Mouse (Mus musculus): ENCODE data around the gene Klrg2. TPM values are rescaled to one million over a fixed set of nuclear protein-coding genes. Genes with fewer than 3 reads are reported as not detected.
A peak's percentile ranks its signal among the peaks of the same experiment; 100 is the strongest.
"Not testable (repeated sequence)": the region's sequence is repeated elsewhere in the genome, so short reads cannot be mapped to it uniquely, and the experiment has no call there.

Klrg2 gene
- 0.07 and 0.12 TPM in 2 replicates for polyA plus RNA-seq (2012; rRNA removed)

GRCm38 (mm10) chr6:38636852-38637618, at the start of gene Klrg2:
Klrg2 (minus strand) TSS chr6:38637242.
- WGBS: 3% methylated on average over 57 of the region's 60 CpGs
- H3K4me1 ChIP-seq (ENCODE audit: control insufficient read depth, insufficient read depth, insufficient read length): peaks cover 7% of the 10 kb centered on the region; the same call in 1 of the 2 replicates
- no peak within 1 kb of the TSS for H3K27ac ChIP-seq (ENCODE audit: insufficient read depth, low read length)
- no peak for TF ChIP-seq POLR2A (IDR thresholded peaks at IDR 0.05; ENCODE audit: low read depth, low read length)
- TF ChIP-seq CTCF (IDR thresholded peaks at IDR 0.05; ENCODE audit: extremely low read depth, insufficient read depth, insufficient read length, insufficient replicate concordance): no peak
- DNase-seq (ENCODE audit: low read depth in 1 of 2, low spot score in 2 of 2): no peak
- no peaks in the 10 kb centered on the region for H3K36me3 ChIP-seq (ENCODE audit: control insufficient read depth, insufficient read depth, low read length)
- H3K4me3 ChIP-seq (ENCODE audit: extremely low read depth, insufficient read depth, insufficient read length): peak within 1 kb of the TSS; percentile 25; the same call in 1 of the 2 replicates
- H3K27me3 ChIP-seq (ENCODE audit: control insufficient read depth, insufficient read depth, low read length): peaks cover 18% of the 10 kb centered on the region

GRCm38 (mm10) chr6:38682532-38682931, 45.5 kb upstream of the Klrg2 start:
- Histone ChIP-seq H3K36me3 (ENCODE audit: control insufficient read depth, insufficient read depth, low read length) (no peaks in the 10 kb centered on the region), H3K27ac (ENCODE audit: insufficient read depth, low read length) (no peak overlapping the region), H3K4me3 (ENCODE audit: extremely low read depth, insufficient read depth, insufficient read length) (no peak overlapping the region), H3K27me3 (ENCODE audit: control insufficient read depth, insufficient read depth, low read length) (no peaks in the 10 kb centered on the region), H3K4me1 (ENCODE audit: control insufficient read depth, insufficient read depth, insufficient read length) (no peaks in the 10 kb centered on the region)
- WGBS: 84% methylated on average over 2 of the region's 2 CpGs
- no peak for DNase-seq (ENCODE audit: low read depth in 1 of 2, low spot score in 2 of 2)
- TF ChIP-seq CTCF (IDR thresholded peaks at IDR 0.05; ENCODE audit: extremely low read depth, insufficient read depth, insufficient read length, insufficient replicate concordance): no peak
- TF ChIP-seq POLR2A (IDR thresholded peaks at IDR 0.05; ENCODE audit: low read depth, low read length): no peak

- no peaks in the 10 kb centered on the region for H3K36me3 ChIP-seq (ENCODE audit: control insufficient read depth, insufficient read depth, low read length)
- H3K4me1 ChIP-seq (ENCODE audit: control insufficient read depth, insufficient read depth, insufficient read length): no peaks in the 10 kb centered on the region
- TF ChIP-seq CTCF (IDR thresholded peaks at IDR 0.05; ENCODE audit: extremely low read depth, insufficient read depth, insufficient read length, insufficient replicate concordance) (no peak), POLR2A (IDR thresholded peaks at IDR 0.05; ENCODE audit: low read depth, low read length) (no peak)
- DNase-seq (ENCODE audit: low read depth in 1 of 2, low spot score in 2 of 2): no peak
- H3K4me3 ChIP-seq (ENCODE audit: extremely low read depth, insufficient read depth, insufficient read length): no peak overlapping the region
- H3K27ac ChIP-seq (ENCODE audit: insufficient read depth, low read length): no peak overlapping the region
- H3K27me3 ChIP-seq (ENCODE audit: control insufficient read depth, insufficient read depth, low read length): no peaks in the 10 kb centered on the region
- 77% methylated on average over 9 of the region's 9 CpGs for WGBS
Measured at GRCm38 (mm10) chr6:38677629-38678028, 40.6 kb upstream of the Klrg2 start.

- no peaks in the 10 kb centered on the region for H3K4me1 ChIP-seq (ENCODE audit: control insufficient read depth, insufficient read depth, insufficient read length)
- DNase-seq (ENCODE audit: low read depth in 1 of 2, low spot score in 2 of 2): no peak
- no peak for TF ChIP-seq CTCF (IDR thresholded peaks at IDR 0.05; ENCODE audit: extremely low read depth, insufficient read depth, insufficient read length, insufficient replicate concordance)
- no peak for TF ChIP-seq POLR2A (IDR thresholded peaks at IDR 0.05; ENCODE audit: low read depth, low read length)
- WGBS: 73% methylated on average over 14 of the region's 14 CpGs
- H3K27ac ChIP-seq (ENCODE audit: insufficient read depth, low read length): no peak overlapping the region
- H3K4me3 ChIP-seq (ENCODE audit: extremely low read depth, insufficient read depth, insufficient read length): no peak overlapping the region
- H3K27me3 ChIP-seq (ENCODE audit: control insufficient read depth, insufficient read depth, low read length): no peaks in the 10 kb centered on the region
- no peaks in the 10 kb centered on the region for H3K36me3 ChIP-seq (ENCODE audit: control insufficient read depth, insufficient read depth, low read length)
Measured at GRCm38 (mm10) chr6:38676723-38677122, 39.7 kb upstream of the Klrg2 start.

GRCm38 (mm10) chr6:38676217-38676616, 39.2 kb upstream of the Klrg2 start:
- no peaks in the 10 kb centered on the region for H3K4me1 ChIP-seq (ENCODE audit: control insufficient read depth, insufficient read depth, insufficient read length)
- no peak overlapping the region for H3K4me3 ChIP-seq (ENCODE audit: extremely low read depth, insufficient read depth, insufficient read length)
- no peak overlapping the region for H3K27ac ChIP-seq (ENCODE audit: insufficient read depth, low read length)
- no peaks in the 10 kb centered on the region for H3K27me3 ChIP-seq (ENCODE audit: control insufficient read depth, insufficient read depth, low read length)
- no peaks in the 10 kb centered on the region for H3K36me3 ChIP-seq (ENCODE audit: control insufficient read depth, insufficient read depth, low read length)
- no peak for DNase-seq (ENCODE audit: low read depth in 1 of 2, low spot score in 2 of 2)
- no peak for TF ChIP-seq CTCF (IDR thresholded peaks at IDR 0.05; ENCODE audit: extremely low read depth, insufficient read depth, insufficient read length, insufficient replicate concordance)
- TF ChIP-seq POLR2A (IDR thresholded peaks at IDR 0.05; ENCODE audit: low read depth, low read length): no peak
- WGBS: 72% methylated on average over 6 of the region's 6 CpGs

GRCm38 (mm10) chr6:38672011-38672410, 35.0 kb upstream of the Klrg2 start:
- no peak for TF ChIP-seq POLR2A (IDR thresholded peaks at IDR 0.05; ENCODE audit: low read depth, low read length)
- no peak for TF ChIP-seq CTCF (IDR thresholded peaks at IDR 0.05; ENCODE audit: extremely low read depth, insufficient read depth, insufficient read length, insufficient replicate concordance)
- 79% methylated on average over 3 of the region's 3 CpGs for WGBS
- no peak for DNase-seq (ENCODE audit: low read depth in 1 of 2, low spot score in 2 of 2)

GRCm38 (mm10) chr6:38671270-38671669, 34.2 kb upstream of the Klrg2 start:
- Histone ChIP-seq H3K4me1 (ENCODE audit: control insufficient read depth, insufficient read depth, insufficient read length) (no peaks in the 10 kb centered on the region), H3K36me3 (ENCODE audit: control insufficient read depth, insufficient read depth, low read length) (no peaks in the 10 kb centered on the region), H3K27me3 (ENCODE audit: control insufficient read depth, insufficient read depth, low read length) (no peaks in the 10 kb centered on the region), H3K4me3 (ENCODE audit: extremely low read depth, insufficient read depth, insufficient read length) (no peak overlapping the region), H3K27ac (ENCODE audit: insufficient read depth, low read length) (no peak overlapping the region)
- WGBS: 89% methylated on average over 7 of the region's 7 CpGs
- DNase-seq (ENCODE audit: low read depth in 1 of 2, low spot score in 2 of 2): no peak
- TF ChIP-seq CTCF (IDR thresholded peaks at IDR 0.05; ENCODE audit: extremely low read depth, insufficient read depth, insufficient read length, insufficient replicate concordance): no peak
- no peak for TF ChIP-seq POLR2A (IDR thresholded peaks at IDR 0.05; ENCODE audit: low read depth, low read length)

More at GRCm38 (mm10) chr6:38672011-38672410, 35.0 kb upstream of the Klrg2 start:
- H3K4me1 ChIP-seq (ENCODE audit: control insufficient read depth, insufficient read depth, insufficient read length): no peaks in the 10 kb centered on the region
- no peaks in the 10 kb centered on the region for H3K27me3 ChIP-seq (ENCODE audit: control insufficient read depth, insufficient read depth, low read length)
- H3K27ac ChIP-seq (ENCODE audit: insufficient read depth, low read length): no peak overlapping the region
- H3K4me3 ChIP-seq (ENCODE audit: extremely low read depth, insufficient read depth, insufficient read length): no peak overlapping the region
- H3K36me3 ChIP-seq (ENCODE audit: control insufficient read depth, insufficient read depth, low read length): no peaks in the 10 kb centered on the region

GRCm38 (mm10) chr6:38670488-38670887, 33.4 kb upstream of the Klrg2 start:
- not testable (repeated sequence) for H3K4me3 ChIP-seq (ENCODE audit: extremely low read depth, insufficient read depth, insufficient read length); H3K27me3 ChIP-seq (ENCODE audit: control insufficient read depth, insufficient read depth, low read length); DNase-seq (ENCODE audit: low read depth in 1 of 2, low spot score in 2 of 2); H3K27ac ChIP-seq (ENCODE audit: insufficient read depth, low read length); H3K4me1 ChIP-seq (ENCODE audit: control insufficient read depth, insufficient read depth, insufficient read length); H3K36me3 ChIP-seq (ENCODE audit: control insufficient read depth, insufficient read depth, low read length)
- 74% methylated on average over 1 of the region's 1 CpGs for WGBS
